Mouse (Mus musculus): ENCODE data around the gene Hoxa6. TPM values are rescaled to one million over a fixed set of nuclear protein-coding genes. Genes with fewer than 3 reads are reported as not detected.

Gene Hoxa6
- polyA plus RNA-seq, 1 experiment from 2014 or later = not detected

GRCm38 (mm10) chr6:52159164-52159761, 49.3 kb downstream of the Hoxa6 start:
- 15% methylated on average over 12 of the region's 12 CpGs for WGBS (ENCODE audit: insufficient replicate concordance)
- peaks cover 98% of the 10 kb centered on the region for H3K27me3 ChIP-seq
- no peak for ATAC-seq (ENCODE audit: insufficient read depth)

GRCm38 (mm10) chr6:52158276-52159051, 50.1 kb downstream of the Hoxa6 start, which contains the start of gene Hoxa1:
Gene Hoxa1 (minus strand): TSS chr6:52158317.
- peak; percentile 61; the same call in 1 of the 2 replicates for ATAC-seq (ENCODE audit: insufficient read depth)
- peak within 1 kb of the TSS; percentile 74 for H3K4me2 ChIP-seq
- no peaks in the 10 kb centered on the region for H3K36me3 ChIP-seq (replicated peaks)
- peak within 1 kb of the TSS; percentile 56 for H3K4me3 ChIP-seq (replicated peaks)
- peak within 1 kb of the TSS; percentile 41; the same call in 1 of the 2 replicates for H3K27ac ChIP-seq (replicated peaks)
- no peak within 1 kb of the TSS for H3K9ac ChIP-seq
- peaks cover 3% of the 10 kb centered on the region; the same call in 1 of the 2 replicates for H3K4me1 ChIP-seq (replicated peaks)
- under 1% methylated on average over 55 of the region's 55 CpGs for WGBS (ENCODE audit: insufficient replicate concordance)
- H3K9me3 ChIP-seq (replicated peaks) = no peaks in the 10 kb centered on the region
- H3K27me3 ChIP-seq = peaks cover 98% of the 10 kb centered on the region

More at GRCm38 (mm10) chr6:52159164-52159761, 49.3 kb downstream of the Hoxa6 start:
- Histone ChIP-seq H3K9me3 (replicated peaks) (no peaks in the 10 kb centered on the region), H3K9ac (no peak overlapping the region), H3K4me2 (peak overlapping the region; percentile 74), H3K36me3 (replicated peaks) (no peaks in the 10 kb centered on the region), H3K4me3 (replicated peaks) (peak overlapping the region; percentile 56), H3K27ac (replicated peaks) (peak overlapping the region; percentile 41; the same call in 1 of the 2 replicates), H3K4me1 (replicated peaks) (peaks cover 3% of the 10 kb centered on the region; the same call in 1 of the 2 replicates)

GRCm38 (mm10) chr6:52157466-52158275, 50.9 kb downstream of the Hoxa6 start:
- H3K9ac ChIP-seq = no peak overlapping the region
- peaks cover 3% of the 10 kb centered on the region; the same call in 1 of the 2 replicates for H3K4me1 ChIP-seq (replicated peaks)
- ATAC-seq (ENCODE audit: insufficient read depth) = no peak
- H3K9me3 ChIP-seq (replicated peaks) = no peaks in the 10 kb centered on the region
- 1% methylated on average over 32 of the region's 32 CpGs for WGBS (ENCODE audit: insufficient replicate concordance)
- peaks cover 98% of the 10 kb centered on the region for H3K27me3 ChIP-seq
- peak overlapping the region; percentile 74 for H3K4me2 ChIP-seq
- H3K36me3 ChIP-seq (replicated peaks) = no peaks in the 10 kb centered on the region
- no peak overlapping the region for H3K27ac ChIP-seq (replicated peaks)
- H3K4me3 ChIP-seq (replicated peaks) = peak overlapping the region; percentile 56

- no peak for ATAC-seq (ENCODE audit: insufficient read depth)
- no peak overlapping the region; the same call in 1 of the 2 replicates for H3K4me2 ChIP-seq
- peaks cover 98% of the 10 kb centered on the region for H3K27me3 ChIP-seq
Observed at GRCm38 (mm10) chr6:52156551-52157200, 51.8 kb downstream of the Hoxa6 start.

More at GRCm38 (mm10) chr6:52156551-52157200, 51.8 kb downstream of the Hoxa6 start:
- Histone ChIP-seq H3K4me3 (replicated peaks) (no peak overlapping the region), H3K9me3 (replicated peaks) (no peaks in the 10 kb centered on the region), H3K9ac (no peak overlapping the region), H3K4me1 (replicated peaks) (peaks cover 3% of the 10 kb centered on the region; the same call in 1 of the 2 replicates), H3K27ac (replicated peaks) (no peak overlapping the region), H3K36me3 (replicated peaks) (no peaks in the 10 kb centered on the region)
- WGBS (ENCODE audit: insufficient replicate concordance) = 4% methylated on average over 20 of the region's 20 CpGs

MicroRNAs encoded within 50 kb of the gene (microRNA counts, 519-probe panel; counts per million panel counts)
- microRNA mmu-miR-196b = 2,025 counts per million, percentile 24 among the panel's probes with 10 or more counts

Small RNAs within 50 kb of the gene (microRNA-seq; reads per million reads assigned to microRNA genes)
- 700 reads per million, percentile 73 among the genes with 10 or more reads in this experiment for gene Mir196b

Other genes starting within 250 kb of the Hoxa6 start
- 16.6 and 19.1 TPM in 2 replicates for gene Skap2, start 196.2 kb downstream of the Hoxa6 start, polyA plus RNA-seq (2015; fragmentation: Nextera tagmentation; extraction: Ambion mirVana)
- 0.31 and 0.58 TPM in 2 replicates for gene Hoxa1, start 50.4 kb downstream of the Hoxa6 start, polyA plus RNA-seq (2015; fragmentation: Nextera tagmentation; extraction: Ambion mirVana)
- gene Hoxa2, start 43.9 kb downstream of the Hoxa6 start, polyA plus RNA-seq (2015; fragmentation: Nextera tagmentation; extraction: Ambion mirVana) = 0.29 and 0.37 TPM in 2 replicates
- 0.05 TPM in 2 replicates for gene 5730596B20Rik, start 31.2 kb downstream of the Hoxa6 start, polyA plus RNA-seq (2015; fragmentation: Nextera tagmentation; extraction: Ambion mirVana)
- gene Hoxa4, start 17.0 kb downstream of the Hoxa6 start, polyA plus RNA-seq (2015; fragmentation: Nextera tagmentation; extraction: Ambion mirVana) = 0.07 and 0.21 TPM in 2 replicates
- gene Hoxa5, start 4.1 kb downstream of the Hoxa6 start, polyA plus RNA-seq (2015; fragmentation: Nextera tagmentation; extraction: Ambion mirVana) = 0.41 and 0.74 TPM in 2 replicates
- 0.18 and 0.20 TPM in 2 replicates for gene Hoxa3, start 4.6 kb upstream of the Hoxa6 start, polyA plus RNA-seq (2015; fragmentation: Nextera tagmentation; extraction: Ambion mirVana)
- gene Gm28308, start 4.6 kb upstream of the Hoxa6 start, polyA plus RNA-seq (2015; fragmentation: Nextera tagmentation; extraction: Ambion mirVana) = not detected in 2 replicates
- gene Hoxa7, start 13.1 kb upstream of the Hoxa6 start, polyA plus RNA-seq (2015; fragmentation: Nextera tagmentation; extraction: Ambion mirVana) = 0.23 and 0.37 TPM in 2 replicates
- gene Hoxa9, start 22.4 kb upstream of the Hoxa6 start, polyA plus RNA-seq (2015; fragmentation: Nextera tagmentation; extraction: Ambion mirVana) = 0.23 and 0.43 TPM in 2 replicates
- 0.07 and 0.08 TPM in 2 replicates for gene Hoxa10, start 32.1 kb upstream of the Hoxa6 start, polyA plus RNA-seq (2015; fragmentation: Nextera tagmentation; extraction: Ambion mirVana)
- not detected in 2 replicates for gene Hoxa11, start 37.1 kb upstream of the Hoxa6 start, polyA plus RNA-seq (2015; fragmentation: Nextera tagmentation; extraction: Ambion mirVana)
- not detected in 2 replicates for gene Hoxa13, start 52.2 kb upstream of the Hoxa6 start, polyA plus RNA-seq (2015; fragmentation: Nextera tagmentation; extraction: Ambion mirVana)
- gene Evx1, start 104.8 kb upstream of the Hoxa6 start, polyA plus RNA-seq (2015; fragmentation: Nextera tagmentation; extraction: Ambion mirVana) = not detected in 2 replicates

Data from liver, embryonic 15.5 days (tissue).